Mouse (Mus musculus): ENCODE measurements around the gene Cyp26c1. TPM values are rescaled to one million over a fixed set of nuclear protein-coding genes. Genes with fewer than 3 reads are reported as not detected.

Gene Cyp26c1
- polyA plus RNA-seq, 1 experiment, result not detected

GRCm38 (mm10) chr19:37669486-37669885 is 15.9 kb upstream of the Cyp26c1 start:
- no peak for DNase-seq
- WGBS, result 79% methylated on average over 5 of the region's 5 CpGs
- Histone ChIP-seq H3K4me3 (replicated peaks; ENCODE audit: insufficient read depth, low read depth, low read length) (no peak overlapping the region), H3K4me1 (ENCODE audit: control insufficient read depth, insufficient read depth, low read length) (no peaks in the 10 kb centered on the region), H3K27me3 (ENCODE audit: control insufficient read depth, insufficient read depth, low read length) (no peaks in the 10 kb centered on the region), H3K27ac (ENCODE audit: insufficient read depth, low read length) (no peak overlapping the region)
- TF ChIP-seq POLR2A (IDR thresholded peaks at IDR 0.05; ENCODE audit: borderline replicate concordance, insufficient read depth, low read length) (no peak), CTCF (IDR thresholded peaks at IDR 0.05; ENCODE audit: borderline replicate concordance, insufficient read depth, low read depth, low read length) (no peak)

DNA sequence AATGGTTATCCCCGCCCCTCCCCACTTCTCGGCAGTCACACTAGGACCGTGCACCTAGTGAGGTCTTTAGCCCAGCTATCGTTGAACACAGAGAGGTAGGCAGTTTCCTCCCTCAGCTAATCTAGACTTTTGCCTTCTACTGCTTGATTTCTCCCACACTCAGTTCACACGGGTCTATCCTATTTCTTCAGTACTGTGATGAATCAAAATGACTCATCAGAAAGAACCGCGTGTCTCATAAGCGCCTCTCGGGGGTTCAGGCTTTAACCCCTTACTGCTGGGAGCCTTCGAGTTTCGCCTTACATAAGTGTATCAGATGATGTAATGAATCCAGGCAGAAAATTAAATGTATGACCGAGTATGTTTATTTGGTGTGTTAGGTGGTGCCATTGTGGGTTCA is 12.0 kb upstream of the Cyp26c1 start:
- H3K27ac ChIP-seq (ENCODE audit: insufficient read depth, low read length), result no peak overlapping the region
- no peak overlapping the region for H3K4me3 ChIP-seq (replicated peaks; ENCODE audit: insufficient read depth, low read depth, low read length)
- 60% methylated on average over 12 of the region's 12 CpGs for WGBS
- no peak for DNase-seq
- no peak for TF ChIP-seq POLR2A (IDR thresholded peaks at IDR 0.05; ENCODE audit: borderline replicate concordance, insufficient read depth, low read length)
- TF ChIP-seq CTCF (IDR thresholded peaks at IDR 0.05; ENCODE audit: borderline replicate concordance, insufficient read depth, low read depth, low read length), result no peak
- H3K4me1 ChIP-seq (ENCODE audit: control insufficient read depth, insufficient read depth, low read length), result no peaks in the 10 kb centered on the region
- no peaks in the 10 kb centered on the region for H3K27me3 ChIP-seq (ENCODE audit: control insufficient read depth, insufficient read depth, low read length)

- no peak for DNase-seq
- H3K4me3 ChIP-seq (replicated peaks; ENCODE audit: insufficient read depth, low read depth, low read length), result no peak overlapping the region
- WGBS, result 11% methylated on average over 23 of the region's 23 CpGs
- TF ChIP-seq CTCF (IDR thresholded peaks at IDR 0.05; ENCODE audit: borderline replicate concordance, insufficient read depth, low read depth, low read length) (no peak), POLR2A (IDR thresholded peaks at IDR 0.05; ENCODE audit: borderline replicate concordance, insufficient read depth, low read length) (no peak)
- no peaks in the 10 kb centered on the region for H3K27me3 ChIP-seq (ENCODE audit: control insufficient read depth, insufficient read depth, low read length)
- no peaks in the 10 kb centered on the region for H3K4me1 ChIP-seq (ENCODE audit: control insufficient read depth, insufficient read depth, low read length)
- H3K27ac ChIP-seq (ENCODE audit: insufficient read depth, low read length), result no peak overlapping the region
These were observed 966 bp downstream of the Cyp26c1 start for GRCm38 (mm10) chr19:37686347-37686746.

- WGBS, result 7% methylated on average over 62 of the region's 62 CpGs
- Histone ChIP-seq H3K4me3 (replicated peaks; ENCODE audit: insufficient read depth, low read depth, low read length) (no peak overlapping the region), H3K4me1 (ENCODE audit: control insufficient read depth, insufficient read depth, low read length) (no peaks in the 10 kb centered on the region), H3K27ac (ENCODE audit: insufficient read depth, low read length) (no peak overlapping the region; the same call in 1 of the 2 replicates), H3K27me3 (ENCODE audit: control insufficient read depth, insufficient read depth, low read length) (no peaks in the 10 kb centered on the region; the same call in 1 of the 2 replicates)
- TF ChIP-seq POLR2A (IDR thresholded peaks at IDR 0.05; ENCODE audit: borderline replicate concordance, insufficient read depth, low read length) (no peak), CTCF (IDR thresholded peaks at IDR 0.05; ENCODE audit: borderline replicate concordance, insufficient read depth, low read depth, low read length) (no peak)
- no peak for DNase-seq
These were observed 1.8 kb downstream of the Cyp26c1 start for GRCm38 (mm10) chr19:37686941-37687850.

- WGBS, result 40% methylated on average over 5 of the region's 5 CpGs
- no peak for DNase-seq
- H3K27ac ChIP-seq (ENCODE audit: insufficient read depth, low read length), result no peak overlapping the region
These were observed 4.1 kb downstream of the Cyp26c1 start for GRCm38 (mm10) chr19:37689478-37689877.

GRCm38 (mm10) chr19:37690716-37691115 is 5.3 kb downstream of the Cyp26c1 start:
- Histone ChIP-seq H3K4me3 (replicated peaks; ENCODE audit: insufficient read depth, low read depth, low read length) (no peak overlapping the region), H3K27ac (ENCODE audit: insufficient read depth, low read length) (no peak overlapping the region), H3K4me1 (ENCODE audit: control insufficient read depth, insufficient read depth, low read length) (no peaks in the 10 kb centered on the region), H3K27me3 (ENCODE audit: control insufficient read depth, insufficient read depth, low read length) (no peaks in the 10 kb centered on the region; the same call in 1 of the 2 replicates)
- WGBS, result 4% methylated on average over 29 of the region's 29 CpGs
- no peak for DNase-seq
- TF ChIP-seq CTCF (IDR thresholded peaks at IDR 0.05; ENCODE audit: borderline replicate concordance, insufficient read depth, low read depth, low read length), result no peak
- TF ChIP-seq POLR2A (IDR thresholded peaks at IDR 0.05; ENCODE audit: borderline replicate concordance, insufficient read depth, low read length), result no peak

More at GRCm38 (mm10) chr19:37689478-37689877, 4.1 kb downstream of the Cyp26c1 start:
- H3K4me3 ChIP-seq (replicated peaks; ENCODE audit: insufficient read depth, low read depth, low read length), result no peak overlapping the region
- H3K27me3 ChIP-seq (ENCODE audit: control insufficient read depth, insufficient read depth, low read length), result no peaks in the 10 kb centered on the region; the same call in 1 of the 2 replicates
- H3K4me1 ChIP-seq (ENCODE audit: control insufficient read depth, insufficient read depth, low read length), result no peaks in the 10 kb centered on the region
- TF ChIP-seq POLR2A (IDR thresholded peaks at IDR 0.05; ENCODE audit: borderline replicate concordance, insufficient read depth, low read length) (no peak), CTCF (IDR thresholded peaks at IDR 0.05; ENCODE audit: borderline replicate concordance, insufficient read depth, low read depth, low read length) (no peak)

DNA sequence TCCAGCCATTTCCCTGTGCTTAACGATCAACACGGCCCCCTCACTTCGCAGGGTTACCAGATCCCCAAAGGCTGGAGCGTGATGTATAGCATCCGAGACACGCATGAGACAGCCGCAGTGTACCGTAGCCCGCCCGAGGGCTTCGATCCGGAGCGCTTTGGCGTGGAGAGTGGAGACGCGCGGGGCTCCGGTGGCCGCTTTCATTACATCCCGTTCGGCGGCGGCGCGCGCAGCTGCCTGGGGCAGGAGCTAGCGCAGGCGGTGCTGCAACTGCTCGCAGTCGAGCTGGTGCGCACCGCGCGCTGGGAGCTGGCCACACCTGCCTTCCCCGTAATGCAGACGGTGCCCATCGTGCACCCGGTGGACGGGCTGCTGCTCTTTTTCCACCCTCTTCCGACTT is 7.5 kb downstream of the Cyp26c1 start:
- 1% methylated on average over 40 of the region's 40 CpGs for WGBS
- DNase-seq, result no peak
- H3K27me3 ChIP-seq (ENCODE audit: control insufficient read depth, insufficient read depth, low read length), result peaks cover 2% of the 10 kb centered on the region; the same call in 1 of the 2 replicates
- no peaks in the 10 kb centered on the region for H3K4me1 ChIP-seq (ENCODE audit: control insufficient read depth, insufficient read depth, low read length)
- TF ChIP-seq POLR2A (IDR thresholded peaks at IDR 0.05; ENCODE audit: borderline replicate concordance, insufficient read depth, low read length) (no peak), CTCF (IDR thresholded peaks at IDR 0.05; ENCODE audit: borderline replicate concordance, insufficient read depth, low read depth, low read length) (no peak)
- no peak overlapping the region for H3K27ac ChIP-seq (ENCODE audit: insufficient read depth, low read length)
- no peak overlapping the region for H3K4me3 ChIP-seq (replicated peaks; ENCODE audit: insufficient read depth, low read depth, low read length)

GRCm38 (mm10) chr19:37695146-37695545 is 9.8 kb downstream of the Cyp26c1 start:
- H3K27me3 ChIP-seq (ENCODE audit: control insufficient read depth, insufficient read depth, low read length), result peaks cover 4% of the 10 kb centered on the region; the same call in 1 of the 2 replicates
- DNase-seq, result no peak
- H3K4me3 ChIP-seq (replicated peaks; ENCODE audit: insufficient read depth, low read depth, low read length), result no peak overlapping the region
- TF ChIP-seq CTCF (IDR thresholded peaks at IDR 0.05; ENCODE audit: borderline replicate concordance, insufficient read depth, low read depth, low read length) (no peak), POLR2A (IDR thresholded peaks at IDR 0.05; ENCODE audit: borderline replicate concordance, insufficient read depth, low read length) (no peak)
- 31% methylated on average over 13 of the region's 13 CpGs for WGBS
- no peak overlapping the region for H3K27ac ChIP-seq (ENCODE audit: insufficient read depth, low read length)
- H3K4me1 ChIP-seq (ENCODE audit: control insufficient read depth, insufficient read depth, low read length), result no peaks in the 10 kb centered on the region; the same call in 1 of the 2 replicates

Measured in cerebellum, adult 2 months (tissue).